Mouse (Mus musculus): ENCODE data around the gene Il6st.

- TF ChIP-seq CTCF (conservative IDR thresholded peaks at IDR 0.05; ENCODE audit: low read length) (no peak), NANOG (IDR thresholded peaks at IDR 0.05; ENCODE audit: borderline replicate concordance, low read length) (no peak)
Measured at GRCm38 (mm10) chr13:112522896-112523295, 59.0 kb downstream of the Il6st start.
